Mouse (Mus musculus): ENCODE measurements around the gene Glis3. TPM values are rescaled to one million over a fixed set of nuclear protein-coding genes. Genes with fewer than 3 reads are reported as not detected.

Gene Glis3
- 1 to 10 TPM in 1 of 2 experiments, under 1 TPM in 1; 0.82 to 1.0 TPM for total RNA-seq (2021)
- long read RNA-seq, experiment 1: 0 reads
- long read RNA-seq, experiment 2: 0 reads

GRCm38 (mm10) chr19:28679776-28680391 lies at the start of gene Glis3:
Gene Glis3 (minus strand): TSS chr19:28680077.
- peak; percentile 59 for DNase-seq

- no peak for DNase-seq
Measured at GRCm38 (mm10) chr19:28726161-28726880, 46.4 kb upstream of the Glis3 start.

GRCm38 (mm10) chr19:28724641-28725040 lies 44.8 kb upstream of the Glis3 start:
- no peak for DNase-seq

GRCm38 (mm10) chr19:28722626-28723025 lies 42.7 kb upstream of the Glis3 start:
- DNase-seq: no peak

GRCm38 (mm10) chr19:28721834-28722233 lies 42.0 kb upstream of the Glis3 start:
- no peak for DNase-seq

GRCm38 (mm10) chr19:28720016-28720415 lies 40.1 kb upstream of the Glis3 start:
- no peak for DNase-seq

GRCm38 (mm10) chr19:28714674-28715073 lies 34.8 kb upstream of the Glis3 start:
- DNase-seq: no peak

GRCm38 (mm10) chr19:28697718-28698117 lies 17.8 kb upstream of the Glis3 start:
- no peak for DNase-seq

GRCm38 (mm10) chr19:28686398-28686797 lies 6.5 kb upstream of the Glis3 start:
- DNase-seq: no peak

- DNase-seq: no peak
Measured at GRCm38 (mm10) chr19:28685484-28685883, 5.6 kb upstream of the Glis3 start.

GRCm38 (mm10) chr19:28684347-28684746 lies 4.5 kb upstream of the Glis3 start:
- no peak for DNase-seq

GRCm38 (mm10) chr19:28683346-28683745 lies 3.5 kb upstream of the Glis3 start:
- no peak for DNase-seq

- DNase-seq: no peak
Measured at GRCm38 (mm10) chr19:28679291-28679775, 544 bp downstream of the Glis3 start.

- no peak for DNase-seq
Measured at GRCm38 (mm10) chr19:28678646-28679270, 1.1 kb downstream of the Glis3 start.

- peak; percentile 20 for DNase-seq
Measured at GRCm38 (mm10) chr19:28677728-28678438, 2.0 kb downstream of the Glis3 start.

GRCm38 (mm10) chr19:28677045-28677727 lies 2.7 kb downstream of the Glis3 start:
- DNase-seq: no peak

GRCm38 (mm10) chr19:28663781-28664180 lies 16.1 kb downstream of the Glis3 start:
- peak; percentile 54 for DNase-seq

GRCm38 (mm10) chr19:28663148-28663547 lies 16.7 kb downstream of the Glis3 start:
- no peak for DNase-seq

- no peak for DNase-seq
Measured at GRCm38 (mm10) chr19:28662474-28662873, 17.4 kb downstream of the Glis3 start.

- no peak for DNase-seq
Measured at GRCm38 (mm10) chr19:28660912-28661311, 19.0 kb downstream of the Glis3 start.

- DNase-seq: no peak
Measured at GRCm38 (mm10) chr19:28657686-28658195, 22.1 kb downstream of the Glis3 start.

GRCm38 (mm10) chr19:28656882-28657281 lies 23.0 kb downstream of the Glis3 start:
- DNase-seq: no peak

Data from gastrocnemius, postnatal 25 days (tissue).